Mouse (Mus musculus) intestine, embryonic 14.5 days (tissue): ENCODE results near the gene Orm2. TPM values are rescaled to one million over a fixed set of nuclear protein-coding genes. Genes with fewer than 3 reads are reported as not detected.

ENCODE experiments used
- ATAC-seq: fragments of 200-750 bp; cut with Nextera tagmentation; replicated peaks from 2 replicates; pipeline ENCODE4 v1.8.0; 2017; ENCODE audit warnings: low read depth, moderate number of reproducible peaks, moderate TSS enrichment, moderate library complexity; ENCODE audit not compliant: low FRiP score, low TSS enrichment
- DNase-seq: peaks from one replicate; pipeline ENCODE4 v3.0.0-alpha.2; 2018; ENCODE audit warnings: low spot score
- H3K27ac ChIP-seq: fragments of 300-500 bp; sonication (generic); 2 replicates; pipeline ENCODE4 v1.5.1; 2014; ENCODE audit warnings: low read depth, mild to moderate bottlenecking, control low read depth
- H3K27me3 ChIP-seq: fragments of 300-500 bp; sonication (generic); replicated peaks from 2 replicates; pipeline ENCODE4 v1.6.1; 2014; ENCODE audit warnings: low read length, control low read depth; ENCODE audit not compliant: control insufficient read depth, insufficient read depth
- H3K36me3 ChIP-seq: fragments of 300-500 bp; sonication (generic); 2 replicates; pipeline ENCODE4 v1.6.1; 2014; ENCODE audit warnings: low read length, control low read depth; ENCODE audit not compliant: control insufficient read depth, insufficient read depth
- H3K4me1 ChIP-seq: fragments of 300-500 bp; sonication (generic); replicated peaks from 2 replicates; pipeline ENCODE4 v1.6.1; 2014; ENCODE audit warnings: low read length, control low read depth, mixed read lengths; ENCODE audit not compliant: control insufficient read depth, insufficient read depth
- H3K4me2 ChIP-seq: fragments of 300-500 bp; sonication (generic); 2 replicates; pipeline ENCODE4 v1.6.1; 2014; ENCODE audit warnings: low read length
- H3K4me3 ChIP-seq: fragments of 300-500 bp; sonication (generic); 2 replicates; pipeline ENCODE4 v1.5.1; 2014; ENCODE audit warnings: low read depth, low read length, control low read depth, mixed read lengths
- H3K9ac ChIP-seq: fragments of 300-500 bp; sonication (generic); 2 replicates; pipeline ENCODE4 v1.6.1; 2014; ENCODE audit warnings: mild to moderate bottlenecking, low read length
- H3K9me3 ChIP-seq: fragments of 300-500 bp; sonication (generic); 2 replicates; pipeline ENCODE4 v1.6.1; 2016; ENCODE audit warnings: low read length, control low read depth; ENCODE audit not compliant: control insufficient read depth
- WGBS: fragments of 180-500 bp; shearing (Covaris S2); extraction: QIAGEN DNeasy Blood & Tissue Kit; methylation state at CpG from one replicate; pipeline ENCODE4 v1.1.7; 2014; 5-methylcytosine and 5-hydroxymethylcytosine counted together
- polyA plus RNA-seq: library from polyadenylated mRNA; unstranded; fragments of >200 nt; fragmentation: Nextera tagmentation; extraction: Ambion mirVana; gene quantifications from 2 replicates; pipeline ENCODE4 v1.2.1, GENCODE M21; 2014

Gene Orm2
- polyA plus RNA-seq, 1 experiment from 2014 or later: not detected

DNA sequence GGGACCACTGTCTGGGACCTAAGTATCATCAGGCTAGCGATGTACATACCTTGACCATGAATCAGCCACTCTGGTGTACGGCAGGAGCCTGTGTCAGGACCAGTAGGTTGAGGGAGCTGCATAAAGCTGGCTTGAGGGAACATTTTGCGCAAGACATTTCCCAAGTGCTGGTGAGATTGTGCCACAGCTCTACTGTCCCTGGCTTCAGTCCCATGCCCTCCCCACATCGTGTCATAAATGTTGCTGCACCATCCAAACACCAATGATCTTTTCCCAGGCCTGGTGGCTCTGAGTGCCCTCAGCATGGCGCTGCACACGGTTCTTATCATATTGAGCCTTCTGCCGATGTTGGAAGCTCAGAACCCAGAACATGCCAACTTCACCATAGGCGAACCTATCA is 18.0 kb upstream of the Orm2 start, which contains the start of gene Orm1:
TSS of gene Orm1 (plus strand) at position 266 of the 400 bp plus-strand sequence.
- H3K4me1 ChIP-seq: no peaks in the 10 kb centered on the region
- H3K27ac ChIP-seq: no peak within 1 kb of the TSS
- 84% methylated on average over 8 of the region's 8 CpGs for WGBS
- no peaks in the 10 kb centered on the region for H3K9me3 ChIP-seq
- H3K9ac ChIP-seq: no peak within 1 kb of the TSS
- DNase-seq (no peak), ATAC-seq (no peak)
- no peaks in the 10 kb centered on the region for H3K36me3 ChIP-seq
- no peak within 1 kb of the TSS for H3K4me2 ChIP-seq
- no peak within 1 kb of the TSS for H3K4me3 ChIP-seq
- H3K27me3 ChIP-seq: no peaks in the 10 kb centered on the region

DNA sequence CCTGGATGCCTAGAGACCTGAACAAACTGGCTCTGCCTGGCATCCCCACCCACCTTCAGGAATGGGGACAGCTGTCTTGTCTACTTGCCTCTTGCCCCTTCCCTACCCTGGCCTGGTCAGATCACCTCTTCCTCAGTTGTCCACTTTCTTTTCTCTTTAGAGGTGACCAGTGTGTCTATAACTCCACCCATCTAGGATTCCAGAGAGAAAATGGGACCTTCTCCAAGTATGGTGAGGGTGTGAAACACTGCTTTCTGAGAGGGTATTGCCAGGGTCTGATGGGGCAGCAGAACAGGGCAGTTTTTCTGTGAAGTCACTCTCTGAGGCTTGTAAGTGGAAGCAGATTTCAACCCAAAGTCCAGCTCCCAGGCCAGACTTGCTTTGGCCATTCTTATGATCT is 17.0 kb upstream of the Orm2 start:
- no peaks in the 10 kb centered on the region for H3K36me3 ChIP-seq
- no peak for ATAC-seq
- H3K27ac ChIP-seq: no peak overlapping the region
- no peaks in the 10 kb centered on the region for H3K9me3 ChIP-seq
- H3K4me2 ChIP-seq: no peak overlapping the region
- H3K9ac ChIP-seq: no peak overlapping the region
- DNase-seq: no peak
- no peaks in the 10 kb centered on the region for H3K27me3 ChIP-seq
- H3K4me3 ChIP-seq: no peak overlapping the region
- H3K4me1 ChIP-seq: no peaks in the 10 kb centered on the region

DNA sequence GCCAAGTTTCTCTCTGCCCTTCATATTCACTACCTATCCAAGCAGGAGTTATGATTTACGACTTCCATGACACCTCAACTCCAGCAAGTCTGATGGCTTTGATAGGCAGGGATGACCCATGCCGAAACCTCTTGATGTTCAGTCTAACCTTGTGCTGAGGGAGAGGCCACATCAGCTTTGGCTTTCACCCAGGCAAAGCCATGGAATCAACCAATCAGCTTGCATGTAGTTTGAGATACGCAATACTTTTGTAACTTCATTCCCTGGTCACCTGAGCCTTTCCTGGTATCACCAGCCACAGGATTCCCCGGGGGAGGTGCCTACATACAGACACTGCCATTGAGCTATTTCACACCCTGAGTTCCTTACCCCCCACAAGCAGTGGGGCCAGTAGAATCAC is 15.6 kb upstream of the Orm2 start:
- Histone ChIP-seq H3K9ac (no peak overlapping the region), H3K4me1 (no peaks in the 10 kb centered on the region), H3K9me3 (no peaks in the 10 kb centered on the region), H3K36me3 (no peaks in the 10 kb centered on the region), H3K27me3 (no peaks in the 10 kb centered on the region), H3K27ac (no peak overlapping the region), H3K4me2 (no peak overlapping the region), H3K4me3 (no peak overlapping the region)
- DNase-seq: no peak
- no peak for ATAC-seq
- 84% methylated on average over 4 of the region's 4 CpGs for WGBS

DNA sequence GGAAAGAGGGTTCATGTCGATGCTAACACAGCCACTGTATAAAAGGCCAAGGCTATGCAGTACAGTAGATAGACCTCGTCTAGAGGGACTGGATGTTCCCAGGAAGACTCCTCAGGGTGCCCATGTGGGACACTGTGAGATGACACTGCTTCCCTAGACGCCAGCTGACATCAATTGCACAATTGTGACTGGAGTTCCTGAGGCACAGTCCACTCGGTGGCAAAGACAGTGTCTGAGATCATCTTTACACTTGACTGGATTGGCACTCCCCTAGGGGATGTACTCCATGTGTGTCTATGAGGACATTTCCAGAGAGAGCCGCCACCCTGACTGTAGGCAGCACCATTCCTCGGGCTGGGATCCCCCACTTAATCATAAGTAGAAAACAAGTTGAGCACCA is 13.7 kb upstream of the Orm2 start:
- Histone ChIP-seq H3K27me3 (no peaks in the 10 kb centered on the region), H3K4me3 (no peak overlapping the region), H3K27ac (no peak overlapping the region), H3K4me2 (no peak overlapping the region), H3K9me3 (no peaks in the 10 kb centered on the region), H3K4me1 (no peaks in the 10 kb centered on the region), H3K36me3 (no peaks in the 10 kb centered on the region), H3K9ac (no peak overlapping the region)
- DNase-seq: no peak
- WGBS: 74% methylated on average over 6 of the region's 6 CpGs
- no peak for ATAC-seq

DNA sequence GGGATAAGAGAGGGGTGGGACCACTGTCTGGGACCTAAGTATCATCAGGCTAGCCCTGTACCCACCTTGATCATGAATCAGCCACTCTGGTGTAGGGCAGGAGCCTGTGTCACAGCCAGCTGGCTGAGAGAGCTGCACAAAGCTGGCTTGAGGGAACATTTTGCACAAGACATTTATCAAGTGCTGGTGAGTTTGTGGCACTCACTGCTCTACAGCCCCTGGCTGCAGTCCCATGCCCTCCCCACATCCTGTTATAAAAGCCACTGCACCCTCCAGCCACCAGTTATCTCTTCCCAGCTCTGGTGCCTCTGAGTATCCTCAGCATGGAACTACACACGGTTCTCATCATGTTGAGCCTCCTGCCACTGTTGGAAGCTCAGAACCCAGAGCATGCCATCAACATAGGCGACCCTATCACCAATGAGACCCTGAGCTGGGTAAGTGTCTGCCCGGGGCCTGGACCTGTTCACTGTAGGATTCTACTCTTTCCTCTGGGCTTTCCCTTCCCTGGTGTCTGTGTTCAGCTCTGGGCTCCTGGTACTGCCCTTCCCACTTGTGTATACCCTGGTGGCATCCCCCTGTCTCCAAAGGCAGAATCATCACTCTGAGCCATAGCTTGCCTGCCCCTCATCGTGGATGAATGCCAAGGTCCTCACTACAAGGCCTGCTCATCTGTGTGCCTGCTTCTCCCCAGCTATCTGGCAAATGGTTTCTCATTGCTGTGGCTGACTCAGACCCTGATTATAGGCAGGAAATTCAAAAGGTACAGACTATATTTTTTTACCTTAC is 6.2 kb upstream of the Orm2 start, which contains the start of gene Orm3:
TSS of gene Orm3 (plus strand) at position 286 of the 789 bp plus-strand sequence.
- Histone ChIP-seq H3K27ac (no peak within 1 kb of the TSS), H3K4me1 (no peaks in the 10 kb centered on the region), H3K4me3 (no peak within 1 kb of the TSS), H3K4me2 (no peak within 1 kb of the TSS), H3K9me3 (no peaks in the 10 kb centered on the region), H3K36me3 (no peaks in the 10 kb centered on the region), H3K27me3 (no peaks in the 10 kb centered on the region), H3K9ac (no peak within 1 kb of the TSS)
- 68% methylated on average over 4 of the region's 4 CpGs for WGBS
- DNase-seq (no peak), ATAC-seq (no peak)

DNA sequence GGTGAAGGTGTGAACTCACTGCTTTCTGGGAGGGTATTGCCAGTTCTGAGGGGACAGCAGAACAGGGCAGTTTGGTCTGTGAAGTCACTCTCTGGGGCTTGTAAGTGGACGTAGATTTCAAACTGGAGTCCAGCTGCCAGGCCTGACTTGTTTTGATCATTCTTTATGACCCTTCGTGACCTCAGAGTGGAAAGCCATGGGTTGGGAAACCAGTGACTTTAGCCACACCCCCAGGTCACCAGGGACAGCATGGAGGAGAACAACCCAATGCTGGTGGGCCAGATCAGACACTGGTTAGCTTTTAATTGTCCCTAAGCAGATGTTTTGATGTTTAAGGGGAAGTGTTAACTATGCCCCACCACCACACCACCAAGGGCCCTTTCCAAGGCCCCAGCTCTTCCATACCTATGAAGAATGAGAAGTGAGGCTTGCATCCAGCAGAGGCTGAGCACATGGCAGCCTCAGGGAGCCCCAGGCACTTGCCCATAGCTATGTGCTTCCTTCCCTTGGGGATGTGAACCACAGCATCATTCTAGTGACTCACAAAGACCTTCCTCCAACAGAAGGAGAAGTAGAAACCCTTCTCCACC is 5.2 kb upstream of the Orm2 start:
- H3K27me3 ChIP-seq: no peaks in the 10 kb centered on the region
- H3K36me3 ChIP-seq: no peaks in the 10 kb centered on the region
- H3K9me3 ChIP-seq: no peaks in the 10 kb centered on the region
- no peak overlapping the region for H3K4me2 ChIP-seq
- H3K9ac ChIP-seq: no peak overlapping the region
- H3K4me1 ChIP-seq: no peaks in the 10 kb centered on the region
- H3K4me3 ChIP-seq: no peak overlapping the region
- no peak overlapping the region for H3K27ac ChIP-seq
- DNase-seq (no peak), ATAC-seq (no peak)
- 50% methylated on average over 2 of the region's 2 CpGs for WGBS

DNA sequence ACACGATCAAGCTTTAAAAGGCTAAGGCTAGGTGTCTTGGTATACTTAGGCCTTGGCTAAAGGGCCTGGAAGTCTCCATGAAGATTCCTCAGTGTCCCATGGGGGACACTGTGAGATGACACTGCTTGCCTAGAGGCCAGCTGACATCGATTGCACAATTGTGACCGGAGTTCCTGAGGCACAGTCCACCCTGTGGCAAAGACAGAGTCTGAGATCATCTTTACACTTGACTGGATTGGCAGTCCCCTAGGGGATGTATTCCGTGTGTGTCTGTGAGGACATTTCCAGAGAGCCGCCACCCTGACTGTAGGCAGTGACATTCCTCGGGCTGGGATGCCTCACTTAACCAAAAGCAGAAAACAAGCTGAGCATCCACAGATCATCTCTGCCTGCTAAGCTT is 2.4 kb upstream of the Orm2 start:
- Histone ChIP-seq H3K4me3 (no peak overlapping the region), H3K9me3 (no peaks in the 10 kb centered on the region), H3K36me3 (no peaks in the 10 kb centered on the region), H3K4me2 (no peak overlapping the region), H3K27me3 (no peaks in the 10 kb centered on the region), H3K9ac (no peak overlapping the region), H3K4me1 (no peaks in the 10 kb centered on the region), H3K27ac (no peak overlapping the region)
- DNase-seq: no peak
- 78% methylated on average over 6 of the region's 6 CpGs for WGBS
- no peak for ATAC-seq

DNA sequence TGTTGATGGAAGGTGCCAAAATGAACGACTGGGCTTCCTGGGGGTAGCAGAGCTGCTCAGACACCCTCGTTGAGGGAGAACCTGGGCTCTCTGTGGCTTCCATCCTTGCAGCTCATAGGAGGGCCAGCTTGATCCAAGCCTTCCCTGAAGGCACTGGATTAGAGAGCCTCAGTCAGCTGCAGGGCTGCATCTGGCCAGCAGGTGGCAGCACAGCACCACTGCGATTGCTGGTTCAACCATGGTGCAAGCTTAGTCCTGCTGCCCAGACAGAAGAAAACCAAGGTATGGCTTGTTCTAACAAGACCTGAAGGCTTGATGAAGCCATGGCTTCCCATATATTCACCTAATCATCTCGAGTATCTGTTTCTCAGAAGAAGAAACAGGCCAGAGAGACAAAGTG is 6.3 kb downstream of the Orm2 start:
- H3K9ac ChIP-seq: no peak overlapping the region
- no peaks in the 10 kb centered on the region for H3K27me3 ChIP-seq
- H3K27ac ChIP-seq: no peak overlapping the region
- 21% methylated on average over 4 of the region's 4 CpGs for WGBS
- no peak overlapping the region for H3K4me2 ChIP-seq
- H3K9me3 ChIP-seq: no peaks in the 10 kb centered on the region
- H3K4me3 ChIP-seq: no peak overlapping the region
- H3K4me1 ChIP-seq: no peaks in the 10 kb centered on the region
- ATAC-seq (0 out of 2 replicates have a peak, but pooled peaks have one; percentile 44), DNase-seq (peak; percentile 94)
- peaks cover 56% of the 10 kb centered on the region for H3K36me3 ChIP-seq

DNA sequence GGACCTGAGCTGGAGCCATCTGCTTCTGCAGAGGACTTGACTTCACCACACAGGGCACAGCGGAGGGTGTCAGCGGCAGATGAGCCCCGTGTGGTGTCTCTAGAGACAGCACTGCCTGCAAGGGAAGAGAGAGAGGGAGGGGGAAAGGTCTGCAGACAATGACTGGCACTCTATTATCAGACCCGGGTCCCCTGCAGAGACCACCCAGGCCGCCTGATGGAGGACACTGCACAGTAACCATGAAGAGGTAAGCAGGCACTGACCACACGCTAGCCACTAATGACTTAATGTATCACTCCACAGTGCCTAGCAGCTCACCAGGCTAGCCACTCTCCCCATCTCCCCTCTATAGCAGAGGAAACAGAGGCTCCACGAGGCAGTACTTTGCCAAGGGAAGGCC is 8.6 kb downstream of the Orm2 start:
- H3K4me2 ChIP-seq: no peak overlapping the region
- H3K36me3 ChIP-seq: peaks cover 75% of the 10 kb centered on the region
- ATAC-seq (no peak), DNase-seq (no peak)
- H3K27ac ChIP-seq: no peak overlapping the region
- no peaks in the 10 kb centered on the region for H3K9me3 ChIP-seq
- 63% methylated on average over 7 of the region's 7 CpGs for WGBS
- H3K9ac ChIP-seq: no peak overlapping the region
- no peaks in the 10 kb centered on the region for H3K27me3 ChIP-seq
- H3K4me1 ChIP-seq: no peaks in the 10 kb centered on the region
- H3K4me3 ChIP-seq: no peak overlapping the region
